Mouse (Mus musculus) CD4-positive, CD25-positive, alpha-beta regulatory T cell, adult 2 months (primary cell): Measurements from ENCODE around the gene Enkur.

Experiments used
- DNase-seq: peaks from one replicate; pipeline ENCODE4 v3.0.0-alpha.2; 2012; ENCODE audit warnings: low read depth, low spot score

Enkur gene

DNA sequence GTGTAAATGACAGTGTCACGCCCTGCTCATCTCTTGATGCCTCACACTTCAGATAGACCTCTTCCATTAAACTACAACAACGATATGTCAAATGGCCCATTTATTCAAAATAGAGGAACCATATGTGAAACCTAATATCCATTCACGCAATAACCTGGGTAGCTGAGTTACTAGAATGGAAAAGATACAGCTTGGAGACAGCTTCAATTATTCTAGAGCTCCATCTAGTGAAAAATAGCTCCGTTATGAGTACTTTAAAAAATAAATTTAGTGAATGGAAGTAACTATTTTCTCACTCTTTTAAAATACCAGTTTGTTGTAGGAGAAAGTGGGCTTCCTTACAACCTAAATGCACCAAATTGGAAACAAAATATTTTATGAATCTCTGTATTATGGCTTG, 16.6 kb downstream of the Enkur start:
- DNase-seq: no peak

DNA sequence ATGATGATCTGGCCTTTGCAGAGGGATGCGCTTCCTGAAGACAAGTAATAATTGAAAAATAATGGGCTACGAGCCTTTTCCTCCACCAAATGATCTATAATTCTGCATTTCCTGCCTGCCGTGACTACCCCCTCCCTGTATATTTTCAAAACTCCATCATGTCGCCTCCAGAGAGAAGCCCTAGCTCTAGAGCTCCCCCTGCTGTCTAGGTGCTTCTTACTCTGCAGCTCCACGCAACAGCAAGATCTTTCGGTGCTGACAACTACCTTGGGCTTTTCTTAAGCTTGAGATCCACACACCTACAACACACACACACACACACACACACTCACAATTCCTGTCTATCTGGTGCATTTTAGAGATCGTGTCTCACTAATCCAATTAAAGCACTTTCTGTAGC, 17.6 kb downstream of the Enkur start:
- peak; percentile 87 for DNase-seq

GRCm38 (mm10) chr2:21182811-21183210, 22.4 kb downstream of the Enkur start:
- no peak for DNase-seq

GRCm38 (mm10) chr2:21179136-21179535, 26.0 kb downstream of the Enkur start:
- DNase-seq: no peak

DNA sequence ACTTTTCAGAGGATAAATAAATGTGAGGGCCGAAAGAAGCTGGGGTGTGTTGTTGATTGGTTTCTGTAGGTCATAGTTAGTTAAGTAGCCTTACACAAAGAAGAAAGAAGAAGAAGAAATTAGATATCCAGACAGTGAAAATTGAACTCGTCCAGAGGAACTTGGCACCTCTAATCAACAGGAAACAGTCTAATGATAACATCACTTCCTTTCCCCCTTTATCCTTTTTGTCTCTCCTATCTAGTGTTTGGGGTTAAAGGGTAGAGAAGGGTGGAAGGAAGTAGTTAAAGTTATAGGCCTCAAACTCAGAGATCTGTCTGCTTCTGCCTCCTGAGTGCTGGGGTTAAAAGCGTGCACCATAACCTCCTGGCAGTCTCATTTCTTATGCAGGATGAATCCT, 32.4 kb downstream of the Enkur start:
- DNase-seq: no peak

- no peak for DNase-seq
These were observed 37.2 kb downstream of the Enkur start for GRCm38 (mm10) chr2:21167916-21168315.

GRCm38 (mm10) chr2:21164296-21164695, 40.9 kb downstream of the Enkur start:
- DNase-seq: no peak

- DNase-seq: no peak
These were observed 51.7 kb downstream of the Enkur start for GRCm38 (mm10) chr2:21153469-21153868.

- DNase-seq: no peak
These were observed 58.0 kb downstream of the Enkur start for GRCm38 (mm10) chr2:21147169-21147568.

GRCm38 (mm10) chr2:21146486-21146885, 58.7 kb downstream of the Enkur start:
- no peak for DNase-seq

- DNase-seq: no peak
These were observed 62.5 kb downstream of the Enkur start for GRCm38 (mm10) chr2:21142616-21143015.

DNA sequence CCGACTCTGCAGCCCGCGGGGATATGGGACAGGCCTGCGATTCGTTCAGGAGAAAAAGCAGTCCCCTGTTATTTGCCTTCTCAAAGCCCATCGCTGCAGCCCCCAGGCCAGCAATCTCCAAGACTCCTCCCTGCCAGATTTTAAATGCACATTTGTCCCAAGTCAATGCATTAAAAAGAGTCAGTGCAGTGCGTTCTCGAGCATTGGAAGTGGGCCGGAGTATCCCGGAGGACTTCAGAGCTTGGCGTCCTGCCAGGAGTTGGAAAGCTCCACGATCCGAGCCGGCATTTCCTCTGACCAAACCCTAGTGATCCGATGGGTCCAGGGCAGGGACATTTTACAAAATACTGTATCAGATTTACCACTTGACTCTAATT, 63.0 kb downstream of the Enkur start:
- no peak for DNase-seq

- DNase-seq: no peak
These were observed 63.5 kb downstream of the Enkur start for GRCm38 (mm10) chr2:21141520-21142203.

DNA sequence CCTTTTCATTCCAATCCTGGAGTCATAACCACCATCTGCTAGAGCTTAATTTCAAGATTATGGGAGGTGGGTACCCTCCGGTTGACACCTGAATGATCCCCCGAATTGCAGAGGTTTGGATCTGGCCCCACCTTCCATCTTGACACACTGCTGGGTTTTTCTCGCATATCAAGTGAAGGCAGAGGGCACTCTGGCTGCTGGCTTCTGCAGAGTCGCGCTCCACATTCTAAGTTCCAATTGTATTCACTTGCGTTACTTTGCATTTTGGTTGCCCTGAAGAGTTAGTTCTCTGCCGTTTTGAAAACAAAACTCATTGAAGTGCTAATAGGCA, 64.0 kb downstream of the Enkur start:
- DNase-seq: no peak
